Mouse (Mus musculus) kidney, postnatal 25 days (tissue): Measurements from ENCODE around the gene Wrb.
"Not testable (repeated sequence)": the region's sequence is repeated elsewhere in the genome, so short reads cannot be mapped to it uniquely, and the experiment has no call there.

Experiments
- DNase-seq, 2 experiments: peaks; one replicate each; pipeline ENCODE4 v3.0.0; 2021; ENCODE audit warnings: mixed read lengths in 2 of 2

The Wrb gene

GRCm38 (mm10) chr16:96145110-96145800 lies at the start of gene Wrb:
Gene Wrb (plus strand): TSS chr16:96145407.
- peak; percentile 99 to 100 for DNase-seq

GRCm38 (mm10) chr16:96095966-96096365 lies 49.2 kb upstream of the Wrb start:
- no peak for DNase-seq

- DNase-seq, result not testable (repeated sequence)
These were observed 47.4 kb upstream of the Wrb start for GRCm38 (mm10) chr16:96097811-96098210.

- DNase-seq, result peak in 1 of 2 experiments; percentile 56
These were observed 42.2 kb upstream of the Wrb start for GRCm38 (mm10) chr16:96103036-96103435.

GRCm38 (mm10) chr16:96109673-96110072 lies 35.5 kb upstream of the Wrb start:
- no peak for DNase-seq

GRCm38 (mm10) chr16:96110655-96111345 lies 34.4 kb upstream of the Wrb start:
- DNase-seq, result no peak

- no peak for DNase-seq
These were observed 32.4 kb upstream of the Wrb start for GRCm38 (mm10) chr16:96112769-96113168.

- DNase-seq, result no peak
These were observed 30.5 kb upstream of the Wrb start for GRCm38 (mm10) chr16:96114729-96115128.

- no peak for DNase-seq
These were observed 25.1 kb upstream of the Wrb start for GRCm38 (mm10) chr16:96120022-96120623.

GRCm38 (mm10) chr16:96126684-96127171 lies 18.5 kb upstream of the Wrb start:
- DNase-seq, result no peak

GRCm38 (mm10) chr16:96127288-96127656 lies 17.9 kb upstream of the Wrb start:
- DNase-seq, result no peak

GRCm38 (mm10) chr16:96127657-96128344 lies 17.4 kb upstream of the Wrb start, which contains the start of gene Hmgn1:
Gene Hmgn1 (minus strand): TSS chr16:96127729.
- DNase-seq, result peak; percentile 95 to 99

GRCm38 (mm10) chr16:96128466-96128865 lies 16.7 kb upstream of the Wrb start:
- DNase-seq, result no peak

- not testable (repeated sequence) for DNase-seq
These were observed 478 bp upstream of the Wrb start for GRCm38 (mm10) chr16:96144748-96145109.

GRCm38 (mm10) chr16:96145814-96146213 lies 607 bp downstream of the Wrb start:
- no peak for DNase-seq

GRCm38 (mm10) chr16:96148834-96149233 lies 3.6 kb downstream of the Wrb start:
- DNase-seq, result no peak

- DNase-seq, result no peak
These were observed 4.1 kb downstream of the Wrb start for GRCm38 (mm10) chr16:96149311-96149710.

GRCm38 (mm10) chr16:96150995-96151394 lies 5.8 kb downstream of the Wrb start:
- DNase-seq, result no peak

- peak; percentile 81 to 86 for DNase-seq
These were observed 6.3 kb downstream of the Wrb start for GRCm38 (mm10) chr16:96151551-96151950.

- DNase-seq, result no peak
These were observed 9.3 kb downstream of the Wrb start for GRCm38 (mm10) chr16:96154476-96154875.

- no peak for DNase-seq
These were observed 10.8 kb downstream of the Wrb start for GRCm38 (mm10) chr16:96156019-96156418.

- no peak for DNase-seq
These were observed 12.0 kb downstream of the Wrb start for GRCm38 (mm10) chr16:96157171-96157570.

GRCm38 (mm10) chr16:96158511-96159080 lies 13.4 kb downstream of the Wrb start:
- DNase-seq, result no peak
